Mouse (Mus musculus) spleen, adult 18-20 months (tissue): ENCODE measurements around the gene Rph3a.
A peak's percentile ranks its signal among the peaks of the same experiment; 100 is the strongest.

ENCODE experiments used
- DNase-seq, 2 experiments: peaks; one replicate each; pipeline ENCODE4 v3.0.0; 2022; ENCODE audit warnings: mixed read lengths in 2 of 2

Gene Rph3a

DNA sequence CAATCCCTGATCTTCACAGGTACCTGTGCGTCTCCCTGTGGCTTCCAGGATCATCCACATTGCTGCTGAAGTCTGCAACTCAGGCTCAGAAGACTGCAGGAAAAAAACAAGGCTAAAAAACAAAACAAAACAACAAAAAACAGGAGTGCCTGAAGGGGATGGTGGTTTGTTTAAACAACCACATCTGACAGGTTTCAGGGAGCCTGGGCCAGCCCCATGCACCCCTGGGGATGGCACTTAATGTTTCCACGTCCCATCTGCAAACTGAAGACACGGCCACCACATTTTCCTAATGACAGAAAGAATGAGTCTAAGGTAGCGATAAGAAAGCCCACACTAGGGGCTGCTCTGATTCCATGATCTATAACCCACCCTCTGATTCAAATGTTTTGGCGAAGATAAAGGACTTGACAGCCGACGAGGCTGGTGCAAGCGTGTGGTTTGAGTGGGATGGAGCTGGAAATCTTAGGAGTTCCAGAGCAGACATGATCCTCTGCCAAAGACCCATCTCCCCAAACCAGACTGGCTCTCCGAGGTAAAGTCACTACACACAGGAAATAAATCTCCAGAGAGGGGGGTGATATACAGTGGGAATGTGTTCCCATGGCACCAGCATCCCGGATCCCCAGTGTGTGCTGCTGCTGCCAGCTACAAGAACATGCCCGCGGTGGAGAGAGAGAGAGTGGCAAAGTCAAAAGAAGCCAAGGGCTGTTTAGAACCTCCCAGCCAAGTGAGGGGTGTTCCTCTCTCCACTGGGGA lies at the start of gene Rph3a:
Gene Rph3a (minus strand): TSS at position 282 of the 759 bp plus-strand sequence.
- no peak for DNase-seq

DNA sequence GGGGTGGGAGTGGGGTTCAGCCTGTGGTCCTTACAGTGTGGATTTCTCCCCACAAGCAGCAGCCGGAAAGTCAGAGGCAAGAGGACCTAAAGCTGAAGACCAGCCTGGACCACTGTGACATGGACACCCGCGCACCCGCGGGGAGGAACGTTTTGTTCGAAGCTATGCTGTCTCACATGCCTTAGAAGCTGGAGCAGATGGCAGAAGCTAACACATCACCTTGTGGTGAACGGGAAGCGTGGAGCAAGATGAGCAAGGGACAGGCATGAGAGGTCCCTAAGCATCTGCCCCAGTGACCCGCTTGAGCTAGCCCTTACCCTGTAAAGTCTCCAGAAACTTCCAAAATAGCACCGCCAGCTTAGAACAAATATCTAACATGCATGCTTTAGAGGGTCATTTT lies 48.4 kb upstream of the Rph3a start:
- no peak for DNase-seq

DNA sequence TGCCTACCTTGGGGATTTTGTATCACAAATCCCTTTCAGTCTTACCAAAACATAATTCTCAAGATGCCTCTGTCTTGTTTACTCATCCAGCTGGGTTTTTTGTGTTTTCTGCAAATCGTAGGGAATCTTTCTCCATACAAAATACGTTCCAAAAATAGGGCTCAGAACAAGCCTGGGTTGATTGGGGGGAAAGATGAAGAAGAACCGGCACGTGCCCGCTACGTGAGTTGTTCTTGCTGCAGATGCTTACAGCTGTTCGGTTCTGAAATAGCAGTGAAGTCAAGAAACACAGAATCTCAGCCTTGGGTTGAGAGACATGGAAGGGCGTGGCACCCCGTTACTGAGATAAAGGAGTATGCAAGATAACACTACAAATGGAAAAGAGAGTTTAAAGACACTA lies 44.0 kb upstream of the Rph3a start:
- no peak for DNase-seq

DNA sequence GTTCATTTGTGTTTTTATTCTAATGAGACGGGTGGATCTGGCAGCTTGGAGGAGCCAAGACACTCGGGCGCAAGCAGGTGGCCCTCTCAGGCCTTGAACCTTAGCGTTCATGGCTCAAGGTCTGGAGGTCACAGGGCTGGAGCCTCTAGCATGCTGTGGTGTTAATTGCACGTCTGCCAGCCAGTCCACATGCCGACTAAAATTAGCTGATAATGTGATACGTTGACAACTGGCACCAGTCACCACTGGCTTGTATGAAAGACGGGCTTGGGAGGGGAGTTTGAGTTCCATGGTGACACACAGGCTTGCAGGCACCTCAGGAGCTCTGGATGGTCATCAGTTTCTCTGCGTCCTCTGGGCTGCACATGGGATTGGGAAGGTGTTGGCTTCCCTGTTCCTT lies 31.9 kb upstream of the Rph3a start:
- DNase-seq = no peak

DNA sequence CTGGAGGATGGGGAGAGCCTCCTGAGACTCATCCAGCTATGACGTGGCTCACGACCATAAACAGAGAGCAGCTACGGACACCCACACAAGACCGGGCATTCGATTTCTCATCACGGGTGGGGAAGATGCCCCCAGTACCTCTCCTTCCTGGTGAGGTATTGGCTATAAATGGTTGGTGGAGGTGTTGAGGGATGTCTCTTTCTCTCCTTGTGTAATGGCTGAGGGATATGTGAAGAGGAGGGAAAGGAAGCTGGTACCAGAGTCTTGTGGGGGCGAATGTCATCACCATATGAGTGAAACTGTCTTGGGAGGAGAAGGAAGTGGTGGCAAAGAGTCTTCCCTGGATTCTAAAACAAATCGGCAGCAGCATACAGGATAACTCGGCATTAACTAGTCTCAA lies 29.6 kb upstream of the Rph3a start:
- DNase-seq = no peak

DNA sequence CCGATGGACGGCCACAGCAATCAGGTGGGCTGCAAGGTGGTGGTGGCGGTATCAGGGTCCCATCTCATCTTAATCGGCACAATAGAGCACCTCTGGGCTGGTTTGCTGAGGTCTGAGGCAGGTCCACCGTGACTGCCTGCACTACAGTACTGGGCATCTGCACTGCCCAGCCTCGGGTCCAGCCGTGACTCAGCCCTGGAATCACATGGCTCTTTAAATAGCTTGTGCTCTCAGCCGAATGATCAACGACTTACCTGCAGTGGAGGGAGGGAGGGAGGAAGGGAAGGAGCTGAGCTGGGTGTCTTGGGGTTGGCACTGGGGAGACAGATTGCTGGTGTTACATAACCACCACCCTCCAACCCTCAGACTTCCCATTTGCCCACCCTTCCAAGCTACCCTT lies 20.3 kb upstream of the Rph3a start:
- DNase-seq = no peak

DNA sequence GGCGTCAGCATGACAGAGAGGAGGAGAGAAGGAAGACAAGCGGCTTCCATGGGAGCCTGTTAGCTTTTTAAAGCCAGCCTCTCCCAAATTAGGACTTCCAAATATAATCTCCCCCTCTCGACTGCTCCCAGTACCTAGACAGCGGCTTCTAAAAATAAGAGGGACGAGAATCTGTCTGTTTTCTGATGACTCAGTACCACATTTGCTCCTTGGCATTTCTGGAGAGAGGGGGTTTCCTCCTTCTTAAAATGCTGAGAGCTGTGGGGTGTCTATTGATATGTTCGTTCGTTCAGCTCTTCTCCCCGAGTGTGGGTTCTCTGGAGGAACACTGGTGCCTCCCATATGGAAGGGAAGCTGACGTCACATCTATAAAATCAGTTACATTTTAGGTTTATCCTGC lies 9.6 kb upstream of the Rph3a start:
- no peak for DNase-seq

DNA sequence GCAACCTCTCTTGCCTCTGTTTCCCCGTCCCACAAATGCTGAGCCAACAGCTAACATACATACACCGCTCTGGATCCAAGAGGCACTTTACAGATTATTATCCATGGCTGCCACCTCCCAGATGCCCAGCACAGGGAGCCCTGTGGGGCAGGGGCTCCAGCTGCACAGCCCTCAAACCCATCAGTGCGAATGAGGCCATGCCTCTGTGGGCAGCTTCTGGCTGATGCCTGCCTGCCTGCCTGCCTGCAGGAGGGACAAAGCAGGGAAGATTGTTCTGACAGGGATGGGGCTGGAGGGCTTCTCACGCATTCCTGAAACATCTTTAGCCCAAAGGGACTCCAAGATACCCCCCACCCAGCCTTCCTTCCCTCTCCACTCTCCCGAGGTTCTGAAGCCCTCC lies 7.8 kb upstream of the Rph3a start:
- DNase-seq = no peak

DNA sequence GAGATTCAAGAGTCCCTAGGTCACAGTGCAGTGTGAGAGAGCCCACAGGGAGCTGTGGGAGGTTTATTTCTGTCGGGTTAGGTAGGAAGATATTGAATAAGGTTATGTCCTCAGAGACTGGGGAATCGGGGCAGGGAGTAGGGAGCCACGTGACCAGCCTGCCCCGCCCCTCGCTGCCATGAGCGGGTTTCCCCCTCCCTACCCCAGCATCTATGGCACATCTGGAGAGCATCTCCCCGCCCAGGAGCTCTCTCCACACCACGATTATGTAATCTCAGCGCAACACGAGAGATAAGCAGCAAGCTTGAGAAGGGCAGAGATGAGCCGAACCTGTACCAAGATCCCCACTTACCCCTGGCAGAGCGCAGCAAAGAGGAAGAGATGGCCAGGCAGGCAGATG lies 6.5 kb upstream of the Rph3a start:
- DNase-seq = no peak

DNA sequence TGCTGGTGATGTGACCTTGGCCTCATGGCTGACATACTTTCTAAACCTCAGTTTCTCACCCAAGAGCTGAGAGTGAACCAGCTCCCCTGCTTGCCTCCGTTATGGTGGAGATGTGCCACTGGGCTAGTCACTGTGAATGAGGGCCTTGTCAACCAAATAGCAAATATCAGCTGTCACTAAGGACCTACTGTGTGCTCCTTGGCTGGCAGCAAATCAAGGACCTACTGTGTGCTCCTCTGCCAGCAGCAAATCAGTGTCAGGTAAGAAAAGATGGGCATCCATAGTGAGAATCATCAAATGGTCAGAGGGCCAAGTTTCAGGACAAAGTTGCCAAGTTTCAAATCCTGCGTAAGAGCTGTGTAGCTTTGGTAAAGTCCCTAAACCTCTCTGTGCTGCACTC lies 4.6 kb upstream of the Rph3a start:
- DNase-seq = no peak

DNA sequence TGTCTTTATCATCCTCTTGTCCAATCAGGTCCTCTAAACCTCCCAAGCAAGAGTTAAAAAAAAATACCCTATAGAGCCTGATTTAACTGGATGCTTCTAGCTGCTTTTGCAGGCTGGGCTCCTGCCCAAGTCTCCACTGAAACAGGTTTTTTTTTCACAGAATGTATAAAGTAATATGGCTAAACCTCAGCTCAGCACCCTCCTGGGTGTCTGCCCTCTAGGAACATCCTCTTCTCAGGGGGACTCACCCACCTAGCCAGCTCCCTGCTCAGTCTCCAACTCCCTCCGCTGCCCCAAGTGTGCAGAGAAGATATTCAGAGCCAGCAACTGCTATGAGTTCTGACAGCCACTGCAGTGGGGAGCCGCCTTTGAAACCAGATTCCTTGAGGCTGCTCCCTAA lies 2.1 kb upstream of the Rph3a start:
- no peak for DNase-seq

DNA sequence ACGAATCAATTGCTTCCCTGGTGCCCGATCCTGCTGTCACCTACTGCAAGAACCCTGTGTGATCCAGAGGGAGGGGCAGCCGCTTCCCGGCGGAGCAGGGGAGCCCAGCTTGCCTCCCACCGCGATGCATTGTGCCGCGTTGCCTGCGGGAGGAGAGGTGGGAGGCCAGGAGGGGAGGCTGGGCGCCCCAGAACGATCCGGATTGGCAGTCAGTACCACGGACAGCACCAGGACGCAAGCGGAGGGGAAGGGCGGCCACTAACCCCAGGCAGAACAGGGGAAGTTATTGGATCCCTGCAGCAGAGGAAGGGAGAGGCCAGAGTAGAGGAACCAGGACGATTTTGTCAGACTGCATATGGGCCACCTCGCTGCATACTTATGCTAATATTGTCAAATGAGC lies 486 bp downstream of the Rph3a start:
- DNase-seq = peak in 1 of 2 experiments; percentile 27

DNA sequence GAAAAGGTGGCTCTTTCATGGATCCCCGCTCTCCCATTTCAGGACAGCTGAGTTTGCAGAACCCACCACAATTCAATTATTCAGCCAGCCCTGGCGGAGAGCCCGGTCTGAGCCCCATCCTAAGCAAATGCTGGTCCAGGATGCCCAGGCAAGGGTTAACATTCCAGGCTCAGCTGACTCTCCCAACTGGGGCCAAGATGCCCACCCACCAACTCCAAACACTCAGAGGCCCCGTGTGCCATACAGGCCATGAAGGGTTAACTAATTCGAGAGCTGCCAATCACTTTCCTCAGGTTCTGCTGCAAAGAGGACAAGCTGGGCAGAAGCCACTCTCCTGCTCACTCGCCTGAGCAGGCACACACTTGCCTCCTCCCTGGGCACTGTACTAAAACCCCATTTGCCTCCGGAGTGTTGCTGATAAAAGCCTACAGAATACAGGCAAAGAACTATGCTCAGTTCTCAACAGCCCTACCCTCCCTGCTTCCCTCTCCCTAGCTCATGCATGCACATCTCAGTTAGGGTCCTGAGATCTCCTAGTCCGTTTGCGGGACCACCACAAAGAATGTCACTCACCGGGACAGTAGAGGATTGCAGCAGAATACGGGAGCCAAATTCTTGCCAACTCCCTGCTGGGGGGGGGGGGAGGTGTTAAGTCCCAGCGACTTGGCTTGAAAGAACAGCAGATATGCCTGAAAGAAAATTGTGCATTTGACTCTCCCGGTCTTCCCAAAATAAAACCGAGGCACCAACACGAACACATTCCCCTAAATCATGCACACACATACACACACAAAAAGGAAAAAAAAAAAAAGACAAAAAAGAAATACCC lies 1.3 kb downstream of the Rph3a start:
- no peak for DNase-seq

DNA sequence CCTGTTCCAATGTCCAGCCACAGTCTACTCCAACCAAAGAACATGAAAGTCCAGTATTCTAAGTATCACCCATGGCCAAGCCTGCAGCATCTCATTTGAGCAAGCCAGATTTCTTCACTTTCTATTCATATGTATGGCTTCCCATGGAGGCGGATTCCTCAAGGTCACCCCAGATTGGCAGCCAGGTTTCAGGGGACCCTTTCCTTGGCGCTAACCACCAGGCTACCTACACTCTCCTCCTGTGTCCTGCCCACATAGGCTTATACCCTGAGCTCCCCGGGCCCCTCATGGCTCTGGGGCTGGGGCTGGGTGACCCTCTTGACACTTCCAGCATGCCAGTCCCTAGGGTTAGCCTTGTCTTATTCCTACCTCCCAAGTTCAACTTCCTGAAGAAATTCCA lies 2.3 kb downstream of the Rph3a start:
- DNase-seq = no peak

DNA sequence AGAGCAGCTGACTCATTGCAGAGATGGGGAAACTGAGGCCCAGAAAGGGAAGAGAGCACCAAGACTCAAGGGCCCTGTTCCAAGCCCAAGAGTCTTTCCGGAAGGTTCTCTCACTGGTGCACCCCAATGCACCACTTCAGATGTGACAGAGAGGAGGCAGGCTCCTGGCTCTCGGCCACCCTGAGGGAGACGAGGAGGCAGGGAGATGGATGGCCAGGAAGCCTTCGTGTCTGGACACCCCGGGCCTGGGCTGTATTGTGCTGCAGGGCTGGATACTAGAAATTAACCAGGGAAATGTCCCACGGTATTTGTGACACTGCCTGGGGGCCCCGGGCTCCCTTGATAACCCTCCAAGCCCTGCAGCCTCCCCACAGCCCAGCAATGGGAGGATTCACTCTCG lies 2.8 kb downstream of the Rph3a start:
- no peak for DNase-seq

DNA sequence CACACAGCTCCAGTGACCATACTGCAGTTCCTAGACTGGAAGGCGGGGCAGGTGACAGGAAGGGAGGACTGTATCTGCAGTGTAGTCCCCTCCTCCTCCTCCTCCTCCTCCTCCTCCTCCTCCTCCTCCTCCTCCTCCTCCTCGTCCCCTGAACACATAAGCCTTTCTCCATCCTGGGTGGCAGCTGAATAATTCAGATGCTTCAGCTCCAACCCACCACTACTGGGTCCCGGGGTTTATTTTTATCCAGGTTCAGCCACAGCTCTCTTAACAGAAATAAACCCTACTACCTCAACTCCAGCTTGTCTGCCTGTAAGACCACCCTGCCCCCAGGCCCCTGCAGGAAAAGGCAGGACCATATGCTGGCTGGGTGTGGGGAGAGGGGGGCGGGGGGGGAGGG lies 3.7 kb downstream of the Rph3a start:
- no peak for DNase-seq

DNA sequence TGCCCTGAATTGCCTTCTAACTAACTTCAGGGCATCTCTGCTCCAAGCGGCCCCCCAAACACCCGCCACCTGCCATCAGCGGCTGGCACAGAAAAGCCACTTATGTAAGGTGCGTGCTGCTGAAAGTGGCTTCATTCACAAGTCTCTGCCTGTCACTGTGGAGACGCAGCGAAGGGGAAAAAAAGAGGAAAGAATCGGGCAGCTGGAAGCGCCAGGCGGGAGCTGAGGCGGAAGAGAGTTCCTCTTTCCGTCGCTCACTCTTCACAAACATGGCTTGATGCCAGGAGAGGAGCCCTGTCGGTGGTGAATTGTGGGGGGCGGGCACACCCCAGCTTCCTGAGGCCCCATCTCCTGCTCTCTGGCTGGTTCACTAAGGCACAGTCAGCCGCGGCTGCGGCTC lies 6.1 kb downstream of the Rph3a start:
- no peak for DNase-seq

DNA sequence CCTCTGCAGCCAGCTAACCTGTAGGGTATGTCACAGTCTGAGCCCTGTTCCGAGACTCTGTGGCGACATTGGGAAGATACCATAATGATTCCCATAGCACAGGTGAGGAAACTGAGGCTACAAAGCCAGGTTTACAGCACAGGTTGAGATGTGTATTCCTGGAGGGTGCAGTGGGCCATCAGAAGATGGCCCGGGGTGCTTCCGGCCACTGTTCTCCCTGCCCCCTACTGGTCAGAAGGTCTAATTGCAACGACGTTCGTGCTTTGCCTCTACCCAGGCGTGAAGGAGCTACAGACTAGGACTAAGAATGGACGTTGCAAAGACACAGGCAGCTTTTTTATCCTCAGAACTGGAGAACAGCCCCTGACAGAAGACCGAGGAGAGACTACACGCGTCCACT lies 10.3 kb downstream of the Rph3a start:
- peak in 1 of 2 experiments; percentile 4 for DNase-seq

DNA sequence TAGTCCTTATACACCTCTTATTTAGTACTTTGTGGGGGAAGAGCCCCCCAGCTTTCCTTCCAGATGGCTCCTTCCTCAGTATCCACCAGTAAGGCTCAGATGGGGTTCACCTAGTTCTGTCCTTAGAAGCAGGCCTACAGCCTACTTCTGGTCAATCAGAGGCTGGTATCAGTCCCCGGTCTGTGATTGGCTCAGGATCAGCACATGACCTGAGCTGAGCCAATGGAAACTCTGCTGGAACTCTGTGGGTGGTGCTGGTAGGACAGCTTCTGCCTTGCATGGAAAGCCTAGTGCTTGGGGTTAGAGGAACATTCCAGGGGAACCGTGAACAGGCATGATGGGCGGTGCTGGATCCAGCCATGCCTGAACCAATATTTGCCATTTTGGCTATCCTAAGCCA lies 21.5 kb downstream of the Rph3a start:
- no peak for DNase-seq

DNA sequence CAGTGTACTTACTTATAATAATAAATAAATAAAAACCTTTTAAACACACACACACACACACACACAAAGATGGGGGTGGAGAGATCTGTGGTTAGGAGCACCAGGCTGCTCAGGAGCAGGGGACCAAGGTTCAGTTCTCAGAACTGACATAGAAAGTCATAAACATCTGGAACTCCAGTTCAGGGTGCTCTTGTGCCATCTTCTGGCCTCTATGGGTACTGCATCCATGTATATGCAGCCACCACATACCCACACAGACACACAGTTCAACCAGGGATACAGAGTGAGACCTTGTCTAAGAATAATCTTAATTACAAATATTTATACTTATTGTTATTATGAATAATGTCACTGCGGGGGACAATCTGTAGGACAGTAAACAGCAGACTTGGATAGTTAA lies 26.9 kb downstream of the Rph3a start:
- no peak for DNase-seq

DNA sequence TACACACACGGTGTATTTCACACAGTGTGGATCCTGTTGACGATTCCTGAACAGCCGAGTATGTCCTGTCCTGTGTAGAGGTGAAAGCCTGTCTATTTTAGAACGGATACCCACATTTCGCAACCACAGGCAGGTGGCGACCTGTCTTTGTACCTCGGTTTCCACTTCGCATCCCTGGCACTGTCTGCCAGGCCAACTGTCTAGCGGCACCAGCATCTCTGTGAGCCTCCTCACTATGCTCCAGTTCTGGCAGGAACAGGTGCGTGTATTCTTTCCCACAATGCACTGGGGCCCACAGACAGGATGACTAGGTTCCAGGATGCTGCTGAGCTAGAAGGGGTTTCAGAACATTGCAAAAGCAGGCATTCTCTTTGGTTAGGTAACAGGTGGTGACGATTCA lies 28.7 kb downstream of the Rph3a start:
- DNase-seq = no peak

DNA sequence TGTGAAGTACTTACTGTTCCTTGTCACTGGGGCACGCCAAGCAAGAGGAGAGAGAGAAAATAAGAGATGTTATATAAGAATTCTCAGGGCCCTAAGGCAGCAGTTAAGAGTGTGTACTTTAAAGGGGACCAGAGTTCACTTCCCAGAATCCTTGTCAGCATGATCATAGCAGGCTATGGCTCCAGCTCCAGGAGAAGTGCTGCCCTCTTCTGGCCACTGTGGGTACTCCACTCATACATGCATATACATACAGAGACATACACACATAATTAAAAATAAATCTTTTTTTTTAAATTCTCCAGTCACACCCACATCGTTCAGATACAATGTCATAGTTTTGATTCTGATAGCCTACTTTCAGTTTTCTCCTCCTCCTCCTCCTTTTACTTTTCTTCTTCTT lies 29.8 kb downstream of the Rph3a start:
- DNase-seq = no peak

DNA sequence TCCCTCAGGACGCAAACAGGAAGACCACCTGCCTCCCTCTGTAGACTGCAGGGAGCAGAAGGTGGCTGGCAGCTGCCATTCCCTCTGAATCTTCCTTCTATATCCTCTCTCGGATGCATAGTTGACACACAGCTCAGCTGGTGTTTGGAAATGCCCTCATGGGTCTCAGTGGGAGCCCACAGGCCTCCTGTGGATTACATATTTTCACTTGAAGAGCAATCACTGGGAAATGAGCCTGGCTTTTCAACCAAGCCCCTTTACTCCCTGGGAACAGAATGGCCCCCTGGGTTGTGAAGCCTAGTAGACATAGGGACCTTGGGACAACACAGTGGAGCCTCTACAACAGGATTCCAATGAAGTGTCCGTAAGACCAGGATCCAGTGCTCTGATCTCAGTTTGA lies 33.8 kb downstream of the Rph3a start:
- DNase-seq = no peak

DNA sequence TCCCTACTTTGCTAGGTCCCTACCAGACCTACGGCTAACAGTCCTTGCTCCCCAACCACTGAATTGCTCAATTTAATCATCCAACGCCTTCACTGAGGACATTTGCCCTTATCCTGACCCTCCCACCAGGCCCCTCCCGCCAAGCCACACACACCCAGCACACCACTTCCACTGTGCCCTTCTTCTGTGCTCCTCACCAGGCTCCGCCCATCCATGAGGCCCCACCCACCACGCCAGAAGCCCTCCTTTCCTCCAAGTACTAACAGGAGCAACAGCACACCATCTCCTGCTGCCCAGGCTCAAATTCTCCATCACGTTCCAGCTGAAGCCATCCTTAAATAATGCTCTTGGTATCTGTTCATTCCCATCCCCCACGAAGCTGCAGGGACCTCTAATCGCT lies 35.4 kb downstream of the Rph3a start:
- no peak for DNase-seq

DNA sequence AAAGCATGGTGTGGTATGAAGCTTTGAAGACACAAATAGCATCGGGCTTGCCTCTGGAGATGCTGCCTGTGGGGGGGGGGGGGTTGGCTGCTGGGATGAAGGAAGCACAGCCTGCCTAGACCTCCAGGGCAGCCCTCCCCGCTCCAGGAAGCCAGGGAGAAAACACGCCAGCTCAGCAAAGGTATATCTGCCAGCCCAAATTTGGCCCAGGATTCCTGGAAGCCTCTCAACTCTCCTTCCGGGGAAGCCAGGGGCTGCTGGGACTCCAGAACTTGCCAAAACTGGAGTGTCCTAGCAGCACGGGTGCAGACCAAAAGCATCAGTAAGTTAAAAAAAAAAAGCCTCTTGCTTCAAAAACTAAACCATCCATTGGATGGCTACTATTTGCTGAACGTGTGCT lies 37.6 kb downstream of the Rph3a start:
- no peak for DNase-seq
